Mouse (Mus musculus) lung, postnatal 0 days (tissue): ENCODE results near the gene 2310003L06Rik.

ENCODE experiments used
- CTCF ChIP-seq: IDR thresholded peaks from 2 replicates; pipeline ENCODE4 v1.5.1; 2016; ENCODE audit warnings: antibody characterized with exemption, mild to moderate bottlenecking
- EP300 ChIP-seq: IDR thresholded peaks from 2 replicates; pipeline ENCODE4 v1.6.1; 2016; ENCODE audit warnings: antibody characterized with exemption, mild to moderate bottlenecking, control low read depth

GRCm38 (mm10) chr5:88002249-88002648 is 33.0 kb downstream of the 2310003L06Rik start, which contains the start of gene Smr3a:
- no peak for TF ChIP-seq CTCF
- no peak for TF ChIP-seq EP300
